Mouse (Mus musculus): ENCODE data around the gene Slc6a18.
"Not testable (repeated sequence)": the region's sequence is repeated elsewhere in the genome, so short reads cannot be mapped to it uniquely, and the experiment has no call there.

Slc6a18 gene

GRCm38 (mm10) chr13:73677853-73678252, at the start of gene Slc6a18:
Gene Slc6a18 (minus strand): TSS chr13:73678023.
- no peak for DNase-seq (ENCODE audit: low spot score)

GRCm38 (mm10) chr13:73725315-73725714, 47.5 kb upstream of the Slc6a18 start:
- DNase-seq (ENCODE audit: low spot score): no peak

- DNase-seq (ENCODE audit: low spot score): no peak
Observed at GRCm38 (mm10) chr13:73723081-73723668, 45.4 kb upstream of the Slc6a18 start.

GRCm38 (mm10) chr13:73720241-73720640, 42.4 kb upstream of the Slc6a18 start:
- DNase-seq (ENCODE audit: low spot score): no peak

DNA sequence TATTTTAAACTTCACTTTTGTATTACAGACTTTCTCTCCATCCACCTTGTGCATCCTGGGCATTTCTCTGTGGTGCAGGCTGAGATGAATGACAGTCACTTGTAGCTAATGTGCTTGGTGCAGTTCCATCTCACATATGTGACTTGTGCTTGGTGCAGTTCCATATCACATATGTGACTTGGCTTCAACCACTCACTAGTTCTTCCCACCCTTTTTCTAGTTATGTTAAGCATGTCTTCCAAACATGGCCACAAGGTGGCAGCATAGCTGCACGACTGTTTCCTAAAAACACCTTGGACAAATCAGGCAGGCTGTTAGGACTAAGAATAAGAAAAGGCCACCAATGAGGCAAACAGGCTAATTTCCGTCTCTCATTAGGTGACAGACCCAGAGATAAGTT, 40.4 kb upstream of the Slc6a18 start:
- DNase-seq (ENCODE audit: low spot score): peak; percentile 24

- no peak for DNase-seq (ENCODE audit: low spot score)
Observed at GRCm38 (mm10) chr13:73714020-73714419, 36.2 kb upstream of the Slc6a18 start.

- DNase-seq (ENCODE audit: low spot score): no peak
Observed at GRCm38 (mm10) chr13:73713204-73713603, 35.4 kb upstream of the Slc6a18 start.

GRCm38 (mm10) chr13:73712228-73712627, 34.4 kb upstream of the Slc6a18 start:
- DNase-seq (ENCODE audit: low spot score): no peak

- no peak for DNase-seq (ENCODE audit: low spot score)
Observed at GRCm38 (mm10) chr13:73711803-73712202, 34.0 kb upstream of the Slc6a18 start.

DNA sequence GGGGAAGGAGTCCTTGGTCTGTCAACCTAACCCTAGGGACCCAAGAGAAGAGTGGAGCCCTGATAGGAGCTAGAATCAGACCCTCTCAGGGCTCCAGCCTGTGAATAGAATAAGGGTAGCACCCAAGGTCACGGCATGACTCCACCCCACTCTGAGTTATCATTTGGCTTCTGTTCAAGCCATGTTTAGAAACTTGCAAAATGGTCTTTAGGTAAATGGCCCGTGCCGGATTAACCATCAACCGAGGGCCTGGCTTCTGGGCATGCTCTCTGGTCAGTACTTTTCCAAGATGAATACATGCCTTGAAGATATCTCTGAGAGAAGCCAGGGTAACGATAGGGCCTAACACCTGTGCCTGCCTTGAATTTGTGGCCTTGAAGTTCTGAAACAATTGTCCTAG, 33.4 kb upstream of the Slc6a18 start:
- DNase-seq (ENCODE audit: low spot score): no peak

DNA sequence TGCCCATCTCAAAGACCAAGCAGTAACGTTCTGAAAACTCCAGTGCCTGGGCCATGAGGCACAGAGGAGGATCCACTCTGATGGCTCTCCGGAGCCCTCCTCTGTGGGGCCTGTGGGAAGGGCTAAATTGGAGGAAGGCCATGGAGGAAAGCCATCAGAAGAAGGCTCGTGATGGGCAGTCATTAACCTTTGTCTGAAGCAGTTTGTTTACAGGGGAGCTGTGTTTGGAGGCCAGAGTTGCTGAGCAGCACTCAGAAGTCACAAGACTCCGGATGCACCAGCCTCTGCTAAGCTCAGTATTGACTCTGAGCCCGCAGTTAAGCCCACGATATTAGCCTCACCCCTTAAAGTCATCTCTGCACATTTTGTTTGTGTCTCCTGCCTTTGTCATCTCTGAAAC, 31.7 kb upstream of the Slc6a18 start:
- no peak for DNase-seq (ENCODE audit: low spot score)

GRCm38 (mm10) chr13:73704694-73705325, 27.0 kb upstream of the Slc6a18 start, which contains the start of gene Slc6a19:
Gene Slc6a19 (minus strand): TSS chr13:73704865.
- no peak for DNase-seq (ENCODE audit: low spot score)

GRCm38 (mm10) chr13:73703486-73703885, 25.7 kb upstream of the Slc6a18 start:
- DNase-seq (ENCODE audit: low spot score): not testable (repeated sequence)

DNA sequence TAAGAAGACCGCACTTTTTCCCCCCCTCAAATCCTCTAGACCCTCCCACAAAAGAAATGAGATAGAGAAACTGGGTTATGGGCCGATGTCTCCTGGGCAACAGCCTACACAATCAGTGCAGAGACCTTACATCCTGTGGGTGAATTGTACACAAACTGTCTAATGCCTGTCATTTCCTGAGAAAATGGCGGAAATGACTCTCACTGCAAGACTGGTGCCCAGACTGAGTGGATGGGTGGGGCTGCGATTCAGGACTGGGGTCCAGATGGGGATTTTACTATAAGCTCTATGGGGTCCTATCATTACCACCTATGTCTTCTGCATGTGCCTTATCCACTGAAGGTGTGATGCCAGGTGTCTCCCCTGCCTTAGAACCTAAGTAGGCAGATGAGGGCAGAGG, 25.0 kb upstream of the Slc6a18 start:
- no peak for DNase-seq (ENCODE audit: low spot score)

GRCm38 (mm10) chr13:73701161-73701883, 23.5 kb upstream of the Slc6a18 start:
- no peak for DNase-seq (ENCODE audit: low spot score)

- no peak for DNase-seq (ENCODE audit: low spot score)
Observed at GRCm38 (mm10) chr13:73700554-73700953, 22.7 kb upstream of the Slc6a18 start.

DNA sequence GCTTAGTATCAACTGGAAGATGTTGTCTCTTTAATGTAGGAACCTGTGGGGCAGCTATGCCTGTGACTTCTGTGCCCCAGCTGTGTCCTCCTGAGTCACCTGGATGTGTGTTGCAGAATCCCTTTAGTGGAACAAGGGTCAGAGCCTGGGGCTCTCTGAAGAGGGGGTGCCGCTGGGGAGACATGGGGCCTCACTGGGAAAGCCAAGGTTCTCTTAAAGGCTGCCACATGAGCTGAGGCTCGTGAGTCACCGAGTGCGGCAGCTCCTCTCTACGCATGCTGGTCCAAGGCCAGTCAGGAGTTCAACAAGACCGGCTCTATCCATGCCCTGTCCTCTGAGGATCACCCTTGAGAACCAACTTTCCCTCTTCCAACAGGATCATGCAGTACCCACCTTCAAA, 21.9 kb upstream of the Slc6a18 start:
- DNase-seq (ENCODE audit: low spot score): no peak

DNA sequence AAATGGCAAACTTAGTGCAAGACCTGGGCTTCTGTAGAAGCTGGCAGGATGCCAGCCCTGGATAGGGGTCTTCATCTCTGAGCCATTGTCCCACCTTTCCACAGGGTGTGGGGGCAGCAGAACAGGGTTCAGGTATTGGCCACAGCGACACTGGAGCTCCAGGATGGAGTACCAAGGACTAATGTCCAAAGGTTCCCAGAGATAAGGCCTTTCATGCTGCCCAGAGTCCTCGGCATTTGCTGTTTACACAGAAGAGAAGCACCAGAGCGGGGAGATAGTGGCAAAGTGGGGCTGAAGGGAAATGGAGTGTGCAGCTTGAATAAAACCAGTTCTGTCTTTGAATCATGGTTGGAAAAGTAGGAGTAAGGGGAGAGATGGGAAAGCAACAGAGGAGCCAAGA, 18.7 kb upstream of the Slc6a18 start:
- no peak for DNase-seq (ENCODE audit: low spot score)

- no peak for DNase-seq (ENCODE audit: low spot score)
Observed at GRCm38 (mm10) chr13:73694972-73695371, 17.1 kb upstream of the Slc6a18 start.

DNA sequence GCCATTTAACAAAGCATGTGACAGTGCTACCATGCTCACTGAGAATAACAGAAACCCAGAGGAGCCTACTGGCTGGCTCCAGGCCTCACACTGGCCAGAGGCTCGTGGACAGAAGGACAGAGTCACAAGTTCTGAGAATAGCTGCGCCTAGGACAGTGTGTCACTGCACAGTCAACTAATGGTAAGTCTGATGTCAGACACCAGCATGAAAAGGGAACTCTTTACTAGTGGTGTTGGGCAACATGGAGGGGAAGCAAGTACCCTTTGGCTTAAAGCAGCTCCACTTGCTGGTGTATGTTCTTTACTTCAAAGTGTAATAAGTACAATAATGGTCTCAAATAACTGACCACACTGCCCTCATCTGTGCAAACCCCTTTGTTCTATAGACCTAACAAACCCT, 15.5 kb upstream of the Slc6a18 start:
- DNase-seq (ENCODE audit: low spot score): no peak

- DNase-seq (ENCODE audit: low spot score): no peak
Observed at GRCm38 (mm10) chr13:73692249-73692868, 14.5 kb upstream of the Slc6a18 start.

DNA sequence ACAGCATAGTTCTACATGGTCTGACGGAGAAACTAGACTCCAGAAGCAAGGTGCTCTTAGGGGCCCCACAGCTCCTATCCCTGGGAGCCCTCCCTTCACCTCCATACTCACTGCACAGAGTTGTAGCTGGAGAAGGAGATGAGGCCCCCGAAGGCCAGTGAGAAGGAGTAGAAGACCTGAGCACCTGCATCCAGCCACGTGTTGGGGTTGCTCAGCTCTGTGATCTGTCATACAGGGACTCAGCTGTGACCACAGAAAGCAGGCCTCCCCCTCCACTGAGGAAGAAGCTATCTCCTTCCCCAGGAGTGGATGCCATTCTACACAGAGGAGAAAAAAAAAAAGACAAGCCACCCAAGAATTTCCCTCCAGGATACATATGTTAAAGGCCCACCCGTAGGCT, 11.1 kb upstream of the Slc6a18 start:
- no peak for DNase-seq (ENCODE audit: low spot score)

DNA sequence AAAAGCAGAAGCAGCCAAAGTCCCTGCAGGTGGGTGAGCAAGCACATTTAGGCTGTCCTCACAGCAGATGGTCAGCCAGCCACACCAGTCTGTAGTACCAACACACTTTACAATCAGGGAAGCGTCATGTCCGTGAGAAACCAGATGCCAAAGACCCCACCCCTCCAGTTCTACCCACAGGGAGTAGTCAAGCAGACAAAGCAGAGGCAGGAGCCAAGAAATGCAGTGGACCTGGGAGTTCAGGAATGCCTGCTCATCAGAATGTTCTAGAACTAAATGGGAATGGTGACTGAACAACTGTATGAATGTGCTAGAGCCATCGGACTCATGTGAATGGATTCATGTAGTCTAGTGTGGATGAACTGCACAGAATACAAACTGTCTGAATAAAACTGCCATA, 9.8 kb upstream of the Slc6a18 start:
- DNase-seq (ENCODE audit: low spot score): no peak
